In genomic region chr13:68581747-68582516, GRCm38 (mm10) we compare ENCODE assay signal across 7 mouse cellular contexts. TPM values are rescaled to one million over a fixed set of nuclear protein-coding genes. Genes with fewer than 3 reads are reported as not detected.
DNase-seq lines count a peak whose midpoint lies in the region; ATAC-seq lines count a peak whose summit lies in the region.

TSS of gene Mtrr (minus strand) at chr13:68582149.
TSS of gene Fastkd3 (plus strand) at chr13:68582234.

- WGBS in embryonic facial prominence, embryonic 11.5 days = under 1% methylated on average over 71 of the region's 81 CpGs
- WGBS in limb, embryonic 10.5 days = under 1% methylated on average over 81 of the region's 81 CpGs
- under 1% methylated on average over 81 of the region's 81 CpGs for WGBS in midbrain, embryonic 13.5 days

- H3K9ac ChIP-seq in embryonic facial prominence, embryonic 11.5 days (replicated peaks; ENCODE audit: low read length) = peak within 1 kb of the TSS; percentile 85
- H3K9ac ChIP-seq in midbrain, embryonic 13.5 days (replicated peaks) = peak within 1 kb of the TSS; percentile 81

- H3K36me3 ChIP-seq in embryonic facial prominence, embryonic 11.5 days (replicated peaks; ENCODE audit: control insufficient read depth, insufficient read depth, low read depth, low read length) = peaks cover 2% of the 10 kb centered on the region; the same call in 1 of the 2 replicates
- peaks cover 67% of the 10 kb centered on the region for H3K36me3 ChIP-seq in limb, embryonic 10.5 days
- H3K36me3 ChIP-seq in midbrain, embryonic 13.5 days = peaks cover 52% of the 10 kb centered on the region

- no peaks in the 10 kb centered on the region for H3K4me1 ChIP-seq in embryonic facial prominence, embryonic 11.5 days (ENCODE audit: control insufficient read depth, insufficient read depth, low read length)
- H3K4me1 ChIP-seq in limb, embryonic 10.5 days = peaks cover 10% of the 10 kb centered on the region
- H3K4me1 ChIP-seq in midbrain, embryonic 13.5 days (replicated peaks) = peaks cover 20% of the 10 kb centered on the region

- H3K9me3 ChIP-seq in embryonic facial prominence, embryonic 11.5 days (replicated peaks; ENCODE audit: control insufficient read depth, low read length) = no peaks in the 10 kb centered on the region
- no peaks in the 10 kb centered on the region for H3K9me3 ChIP-seq in limb, embryonic 10.5 days (replicated peaks)
- H3K9me3 ChIP-seq in midbrain, embryonic 13.5 days = no peaks in the 10 kb centered on the region

- ATAC-seq in embryonic facial prominence, embryonic 11.5 days (replicated peaks; ENCODE audit: insufficient number of reproducible peaks, low FRiP score, low TSS enrichment, low read depth) = peak; percentile 99
- ATAC-seq in granulocyte monocyte progenitor cell, adult 5-6 weeks (replicated peaks; ENCODE audit: poor library complexity, severe bottlenecking) = peak; percentile 87
- ATAC-seq in midbrain, embryonic 13.5 days = peak; percentile 99

- H3K4me2 ChIP-seq in embryonic facial prominence, embryonic 11.5 days (ENCODE audit: low read depth, low read length) = peak within 1 kb of the TSS; percentile 80
- peak within 1 kb of the TSS; percentile 95 for H3K4me2 ChIP-seq in midbrain, embryonic 13.5 days (replicated peaks)

- no peaks in the 10 kb centered on the region for H3K27me3 ChIP-seq in embryonic facial prominence, embryonic 11.5 days (ENCODE audit: control insufficient read depth, insufficient read depth, low read length)
- H3K27me3 ChIP-seq in limb, embryonic 10.5 days (ENCODE audit: low read depth, poor library complexity, severe bottlenecking) = no peaks in the 10 kb centered on the region
- H3K27me3 ChIP-seq in midbrain, embryonic 13.5 days = no peaks in the 10 kb centered on the region

- H3K4me3 ChIP-seq in embryonic facial prominence, embryonic 11.5 days (ENCODE audit: low read depth, low read length) = peak within 1 kb of the TSS; percentile 67
- peak within 1 kb of the TSS; percentile 79 for H3K4me3 ChIP-seq in limb, embryonic 10.5 days
- peak within 1 kb of the TSS; percentile 74 for H3K4me3 ChIP-seq in midbrain, embryonic 13.5 days (replicated peaks)

- peak within 1 kb of the TSS; percentile 52; the same call in 1 of the 2 replicates for H3K27ac ChIP-seq in embryonic facial prominence, embryonic 11.5 days (replicated peaks; ENCODE audit: low read depth, low read length)
- peak within 1 kb of the TSS; percentile 92 for H3K27ac ChIP-seq in limb, embryonic 10.5 days
- peak within 1 kb of the TSS; percentile 77 for H3K27ac ChIP-seq in midbrain, embryonic 13.5 days

- DNase-seq in adrenal gland, postnatal 14 days = peak; percentile 100
- DNase-seq in embryonic facial prominence, embryonic 11.5 days (ENCODE audit: low spot score) = peak; percentile 97
- DNase-seq in kidney, adult 11 months = peak; percentile 97
- DNase-seq in limb, embryonic 10.5 days (ENCODE audit: low spot score) = peak; percentile 99
- DNase-seq in spleen, adult 12 weeks (ENCODE audit: low spot score) = peak; percentile 84

RNA-seq across cellular contexts. Expression of gene Mtrr, which starts in this region (rescaled TPM):
- 18.6 and 22.5 TPM in 2 replicates for total RNA-seq in adrenal gland, postnatal 14 days (2021)
- polyA plus RNA-seq in embryonic facial prominence, embryonic 11.5 days (2014; fragmentation: Nextera tagmentation; extraction: Ambion mirVana) = 16.5 and 18.0 TPM in 2 replicates
- total RNA-seq in granulocyte monocyte progenitor cell, adult 5-6 weeks (2014; fragmentation: Nextera tagmentation) = 17.2 and 18.4 TPM in 2 replicates
- 9.2 and 20.4 TPM in 2 replicates for total RNA-seq in granulocyte monocyte progenitor cell, adult 5-6 weeks (2017)
- polyA plus RNA-seq in limb, embryonic 10.5 days (2016; fragmentation: Nextera tagmentation; extraction: Ambion mirVana) = 25.2 and 28.7 TPM in 2 replicates
- polyA plus RNA-seq in midbrain, embryonic 13.5 days (2015; fragmentation: Nextera tagmentation; extraction: Ambion mirVana) = 13.5 and 16.0 TPM in 2 replicates

RNA-seq across cellular contexts. Expression of gene Fastkd3, which starts in this region (rescaled TPM):
- total RNA-seq in adrenal gland, postnatal 14 days (2021) = 17.2 and 22.1 TPM in 2 replicates
- 42.8 and 44.7 TPM in 2 replicates for polyA plus RNA-seq in embryonic facial prominence, embryonic 11.5 days (2014; fragmentation: Nextera tagmentation; extraction: Ambion mirVana)
- total RNA-seq in granulocyte monocyte progenitor cell, adult 5-6 weeks (2014; fragmentation: Nextera tagmentation) = 40.0 and 49.0 TPM in 2 replicates
- 12.4 and 21.0 TPM in 2 replicates for total RNA-seq in granulocyte monocyte progenitor cell, adult 5-6 weeks (2017)
- polyA plus RNA-seq in limb, embryonic 10.5 days (2016; fragmentation: Nextera tagmentation; extraction: Ambion mirVana) = 55.7 and 59.2 TPM in 2 replicates
- polyA plus RNA-seq in midbrain, embryonic 13.5 days (2015; fragmentation: Nextera tagmentation; extraction: Ambion mirVana) = 22.9 and 27.8 TPM in 2 replicates

Comparison
In these comparisons a context has a peak if more than half of its experiments do, and no peak if none do; other contexts are left out.
1. Peak in every context shown above with its lines: DNase-seq, ATAC-seq, H3K4me3 ChIP-seq and H3K27ac ChIP-seq.